Mouse (Mus musculus) kidney, adult 2 months (tissue): ENCODE data around the gene Slc16a6.

Source experiments
- CTCF ChIP-seq: fragments of 200-500 bp; conservative IDR thresholded peaks from 2 replicates; pipeline ENCODE4 v1.5.1; 2011; ENCODE audit warnings: low read depth, mild to moderate bottlenecking, control low read depth, low read length, moderate library complexity, mixed read lengths; ENCODE audit not compliant: insufficient read depth, insufficient read length
- POLR2A ChIP-seq: fragments of 200-500 bp; IDR thresholded peaks from one replicate; pipeline ENCODE4 v1.6.1; 2011; ENCODE audit warnings: low read depth, low read length, control low read depth

GRCm38 (mm10) chr11:109479575-109480285 lies 6.3 kb upstream of the Slc16a6 start:
- TF ChIP-seq POLR2A (no peak), CTCF (no peak)
